Mouse (Mus musculus) midbrain, embryonic 12.5 days (tissue): ENCODE data around the gene Dppa3. TPM values are rescaled to one million over a fixed set of nuclear protein-coding genes. Genes with fewer than 3 reads are reported as not detected.

Source experiments
- ATAC-seq: fragments of 200-750 bp; cut with Nextera tagmentation; 2 replicates; pipeline ENCODE4 v1.8.0; 2017; ENCODE audit warnings: low read depth, moderate TSS enrichment, moderate library complexity; ENCODE audit not compliant: low FRiP score
- H3K27ac ChIP-seq: fragments of 300-500 bp; sonication (generic); replicated peaks from 2 replicates; pipeline ENCODE4 v1.5.1; 2016; ENCODE audit warnings: mild to moderate bottlenecking
- H3K27me3 ChIP-seq: fragments of 300-500 bp; sonication (generic); 2 replicates; pipeline ENCODE4 v1.6.1; 2016; ENCODE audit warnings: mild to moderate bottlenecking
- H3K36me3 ChIP-seq: fragments of 300-500 bp; sonication (generic); 2 replicates; pipeline ENCODE4 v1.6.1; 2016
- H3K4me1 ChIP-seq: fragments of 300-500 bp; sonication (generic); 2 replicates; pipeline ENCODE4 v1.6.1; 2016
- H3K4me2 ChIP-seq: fragments of 300-500 bp; sonication (generic); replicated peaks from 2 replicates; pipeline ENCODE4 v1.6.1; 2016; ENCODE audit warnings: mild to moderate bottlenecking, moderate library complexity
- H3K4me3 ChIP-seq: fragments of 300-500 bp; sonication (generic); 2 replicates; pipeline ENCODE4 v1.5.1; 2016; ENCODE audit warnings: mild to moderate bottlenecking
- H3K9ac ChIP-seq: fragments of 300-500 bp; sonication (generic); replicated peaks from 2 replicates; pipeline ENCODE4 v1.6.1; 2016; ENCODE audit warnings: mild to moderate bottlenecking, moderate library complexity
- H3K9me3 ChIP-seq: fragments of 300-500 bp; sonication (generic); 2 replicates; pipeline ENCODE4 v1.6.1; 2016; ENCODE audit warnings: mild to moderate bottlenecking
- WGBS: fragments of 180-500 bp; shearing (Covaris S2); methylation state at CpG from one replicate; pipeline ENCODE4 v1.1.7; 2016; 5-methylcytosine and 5-hydroxymethylcytosine counted together
- polyA plus RNA-seq: library from polyadenylated mRNA; unstranded; fragments of >200 nt; fragmentation: Nextera tagmentation; extraction: Ambion mirVana; gene quantifications from 2 replicates; pipeline ENCODE4 v1.2.1, GENCODE M21; 2016

Gene Dppa3
- polyA plus RNA-seq, 1 experiment from 2014 or later: not detected

- 72% methylated on average over 8 of the region's 8 CpGs for WGBS
- no peak for ATAC-seq
- Histone ChIP-seq H3K27ac (no peak overlapping the region), H3K4me1 (no peaks in the 10 kb centered on the region), H3K4me2 (no peak overlapping the region), H3K9ac (no peak overlapping the region), H3K9me3 (no peaks in the 10 kb centered on the region), H3K27me3 (no peaks in the 10 kb centered on the region), H3K36me3 (no peaks in the 10 kb centered on the region), H3K4me3 (no peak overlapping the region)
Observed at GRCm38 (mm10) chr6:122672746-122673145, 46.5 kb downstream of the Dppa3 start.

Other genes with a start within 250 kb of the Dppa3 start
- gene Rimklb, start 127.6 kb upstream of the Dppa3 start, polyA plus RNA-seq: 82.8 and 91.4 TPM in 2 replicates
- gene Mfap5, start 120.6 kb upstream of the Dppa3 start, polyA plus RNA-seq: 1.0 and 2.0 TPM in 2 replicates
- not detected in 2 replicates for gene Aicda, start 72.6 kb upstream of the Dppa3 start, polyA plus RNA-seq
- gene Apobec1, start 24.0 kb upstream of the Dppa3 start, polyA plus RNA-seq: 1.7 and 2.8 TPM in 2 replicates
- gene Gdf3, start 16.3 kb upstream of the Dppa3 start, polyA plus RNA-seq: not detected in 2 replicates
- gene Nanog, start 81.1 kb downstream of the Dppa3 start, polyA plus RNA-seq: 0.14 and 0.20 TPM in 2 replicates
- gene Slc2a3, start 175.2 kb downstream of the Dppa3 start, polyA plus RNA-seq: 22.5 and 24.8 TPM in 2 replicates
- gene Foxj2, start 193.5 kb downstream of the Dppa3 start, polyA plus RNA-seq: 5.7 and 5.8 TPM in 2 replicates
- gene C3ar1, start 229.8 kb downstream of the Dppa3 start, polyA plus RNA-seq: 1.6 and 1.8 TPM in 2 replicates
- gene Necap1, start 248.1 kb downstream of the Dppa3 start, polyA plus RNA-seq: 77.3 and 77.9 TPM in 2 replicates